Mouse (Mus musculus): ENCODE measurements around the gene Man1a. TPM values are rescaled to one million over a fixed set of nuclear protein-coding genes. Genes with fewer than 3 reads are reported as not detected.
A peak's percentile ranks its signal among the peaks of the same experiment; 100 is the strongest.

Gene Man1a
- polyA plus RNA-seq, 1 experiment, result 8.5 TPM

- TF ChIP-seq POLR2A (IDR thresholded peaks at IDR 0.05; ENCODE audit: borderline replicate concordance, extremely low read depth, insufficient read depth, insufficient read length, poor library complexity, severe bottlenecking), result no peak
- TF ChIP-seq CTCF (IDR thresholded peaks at IDR 0.05; ENCODE audit: borderline replicate concordance, extremely low read depth, insufficient read depth, insufficient read length), result no peak
- no peak for DNase-seq (ENCODE audit: low read depth)
Observed at GRCm38 (mm10) chr10:53913546-53914312, 162.7 kb downstream of the Man1a start.

GRCm38 (mm10) chr10:53889512-53889911, 186.9 kb downstream of the Man1a start:
- no peak for DNase-seq (ENCODE audit: low read depth)
- TF ChIP-seq CTCF (IDR thresholded peaks at IDR 0.05; ENCODE audit: borderline replicate concordance, extremely low read depth, insufficient read depth, insufficient read length) (no peak), POLR2A (IDR thresholded peaks at IDR 0.05; ENCODE audit: borderline replicate concordance, extremely low read depth, insufficient read depth, insufficient read length, poor library complexity, severe bottlenecking) (no peak)

GRCm38 (mm10) chr10:53888382-53889110, 187.9 kb downstream of the Man1a start:
- TF ChIP-seq CTCF (IDR thresholded peaks at IDR 0.05; ENCODE audit: borderline replicate concordance, extremely low read depth, insufficient read depth, insufficient read length), result no peak
- TF ChIP-seq POLR2A (IDR thresholded peaks at IDR 0.05; ENCODE audit: borderline replicate concordance, extremely low read depth, insufficient read depth, insufficient read length, poor library complexity, severe bottlenecking), result no peak

GRCm38 (mm10) chr10:53886475-53886874, 189.9 kb downstream of the Man1a start:
- TF ChIP-seq CTCF (IDR thresholded peaks at IDR 0.05; ENCODE audit: borderline replicate concordance, extremely low read depth, insufficient read depth, insufficient read length), result no peak
- no peak for TF ChIP-seq POLR2A (IDR thresholded peaks at IDR 0.05; ENCODE audit: borderline replicate concordance, extremely low read depth, insufficient read depth, insufficient read length, poor library complexity, severe bottlenecking)

More at GRCm38 (mm10) chr10:53888382-53889110, 187.9 kb downstream of the Man1a start:
- DNase-seq (ENCODE audit: low read depth), result no peak

GRCm38 (mm10) chr10:53881310-53881709, 195.1 kb downstream of the Man1a start:
- TF ChIP-seq POLR2A (IDR thresholded peaks at IDR 0.05; ENCODE audit: borderline replicate concordance, extremely low read depth, insufficient read depth, insufficient read length, poor library complexity, severe bottlenecking), result no peak
- TF ChIP-seq CTCF (IDR thresholded peaks at IDR 0.05; ENCODE audit: borderline replicate concordance, extremely low read depth, insufficient read depth, insufficient read length), result no peak
- DNase-seq (ENCODE audit: low read depth), result no peak

More at GRCm38 (mm10) chr10:53886475-53886874, 189.9 kb downstream of the Man1a start:
- no peak for DNase-seq (ENCODE audit: low read depth)

- no peak for DNase-seq (ENCODE audit: low read depth)
- TF ChIP-seq POLR2A (IDR thresholded peaks at IDR 0.05; ENCODE audit: borderline replicate concordance, extremely low read depth, insufficient read depth, insufficient read length, poor library complexity, severe bottlenecking), result no peak
- TF ChIP-seq CTCF (IDR thresholded peaks at IDR 0.05; ENCODE audit: borderline replicate concordance, extremely low read depth, insufficient read depth, insufficient read length), result no peak
Observed at GRCm38 (mm10) chr10:53875896-53876295, 200.5 kb downstream of the Man1a start.

- no peak for TF ChIP-seq POLR2A (IDR thresholded peaks at IDR 0.05; ENCODE audit: borderline replicate concordance, extremely low read depth, insufficient read depth, insufficient read length, poor library complexity, severe bottlenecking)
- no peak for TF ChIP-seq CTCF (IDR thresholded peaks at IDR 0.05; ENCODE audit: borderline replicate concordance, extremely low read depth, insufficient read depth, insufficient read length)
- peak; percentile 11 for DNase-seq (ENCODE audit: low read depth)
Observed at GRCm38 (mm10) chr10:53874191-53874590, 202.2 kb downstream of the Man1a start.

GRCm38 (mm10) chr10:53863486-53864357, 212.7 kb downstream of the Man1a start:
- peak; percentile 91 for DNase-seq (ENCODE audit: low read depth)
- peak; percentile 79 for TF ChIP-seq CTCF (IDR thresholded peaks at IDR 0.05; ENCODE audit: borderline replicate concordance, extremely low read depth, insufficient read depth, insufficient read length)
- no peak for TF ChIP-seq POLR2A (IDR thresholded peaks at IDR 0.05; ENCODE audit: borderline replicate concordance, extremely low read depth, insufficient read depth, insufficient read length, poor library complexity, severe bottlenecking)

GRCm38 (mm10) chr10:53859879-53860278, 216.5 kb downstream of the Man1a start:
- TF ChIP-seq POLR2A (IDR thresholded peaks at IDR 0.05; ENCODE audit: borderline replicate concordance, extremely low read depth, insufficient read depth, insufficient read length, poor library complexity, severe bottlenecking) (no peak), CTCF (IDR thresholded peaks at IDR 0.05; ENCODE audit: borderline replicate concordance, extremely low read depth, insufficient read depth, insufficient read length) (no peak)
- no peak for DNase-seq (ENCODE audit: low read depth)

GRCm38 (mm10) chr10:53859224-53859623, 217.2 kb downstream of the Man1a start:
- DNase-seq (ENCODE audit: low read depth), result no peak
- no peak for TF ChIP-seq POLR2A (IDR thresholded peaks at IDR 0.05; ENCODE audit: borderline replicate concordance, extremely low read depth, insufficient read depth, insufficient read length, poor library complexity, severe bottlenecking)
- TF ChIP-seq CTCF (IDR thresholded peaks at IDR 0.05; ENCODE audit: borderline replicate concordance, extremely low read depth, insufficient read depth, insufficient read length), result no peak

All from brain, embryonic 14.5 days (tissue).